Mouse (Mus musculus): ENCODE results near the gene Diexf.

Diexf gene

DNA sequence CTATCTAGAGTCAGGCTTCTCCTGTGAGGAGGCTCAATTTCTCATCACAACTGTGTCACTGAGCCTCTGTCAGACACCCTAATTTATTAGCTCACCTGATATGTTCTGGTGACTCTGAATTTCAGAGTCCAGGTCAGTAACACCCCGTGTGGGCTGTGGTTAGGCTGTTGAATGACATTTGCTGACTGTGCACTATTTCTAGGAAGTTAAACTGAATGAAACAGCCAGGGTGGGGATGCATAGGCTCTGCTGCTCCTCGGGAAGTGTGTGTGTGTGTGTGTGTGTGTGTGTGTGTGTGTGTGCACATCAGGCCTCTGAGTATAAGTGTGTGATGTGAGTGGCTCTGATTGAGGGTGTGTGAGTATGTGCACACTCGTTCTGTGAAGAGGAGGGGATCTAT, 8.6 kb upstream of the Diexf start:
- DNase-seq (ENCODE audit: low spot score), result no peak

GRCm38 (mm10) chr1:193138087-193138486, 8.0 kb upstream of the Diexf start:
- no peak for DNase-seq (ENCODE audit: low spot score)

DNA sequence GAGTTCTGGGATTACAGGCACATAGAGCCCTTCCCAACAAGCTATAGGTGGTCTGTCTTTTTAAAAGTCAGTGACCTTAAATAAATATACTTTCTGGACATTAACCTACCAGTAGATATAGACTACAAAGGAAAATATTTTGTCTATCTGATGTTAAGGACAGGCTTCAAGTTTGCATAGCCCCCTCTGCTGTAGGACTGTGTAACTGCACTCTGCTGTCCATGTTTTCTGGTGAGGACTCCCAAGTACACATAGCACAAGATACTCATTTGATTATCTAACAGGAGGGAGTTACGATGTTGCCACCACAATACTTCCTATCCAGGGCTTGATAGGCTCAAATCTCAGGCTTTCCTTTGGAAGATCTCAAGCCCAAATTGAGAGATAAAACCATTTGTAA, 3.7 kb upstream of the Diexf start:
- DNase-seq (ENCODE audit: low spot score), result no peak

DNA sequence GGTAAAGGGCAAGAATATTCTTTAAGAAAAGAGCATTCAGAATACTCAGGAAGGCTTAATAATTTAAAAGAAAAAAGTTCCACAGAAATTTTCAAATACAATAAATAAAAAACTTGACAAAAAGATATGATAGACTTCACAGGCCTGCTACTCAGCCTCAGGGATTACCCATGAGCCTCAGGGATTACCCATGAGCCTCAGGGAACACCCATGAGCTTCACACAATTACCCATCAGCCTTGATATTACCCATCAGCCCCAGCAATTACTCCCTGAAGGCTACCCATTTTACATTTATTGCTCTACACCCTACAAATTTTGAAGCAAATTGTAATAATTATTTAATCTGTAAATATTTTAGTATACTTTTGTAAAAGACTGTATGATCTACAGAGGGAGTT, 2.3 kb upstream of the Diexf start:
- DNase-seq (ENCODE audit: low spot score), result no peak

DNA sequence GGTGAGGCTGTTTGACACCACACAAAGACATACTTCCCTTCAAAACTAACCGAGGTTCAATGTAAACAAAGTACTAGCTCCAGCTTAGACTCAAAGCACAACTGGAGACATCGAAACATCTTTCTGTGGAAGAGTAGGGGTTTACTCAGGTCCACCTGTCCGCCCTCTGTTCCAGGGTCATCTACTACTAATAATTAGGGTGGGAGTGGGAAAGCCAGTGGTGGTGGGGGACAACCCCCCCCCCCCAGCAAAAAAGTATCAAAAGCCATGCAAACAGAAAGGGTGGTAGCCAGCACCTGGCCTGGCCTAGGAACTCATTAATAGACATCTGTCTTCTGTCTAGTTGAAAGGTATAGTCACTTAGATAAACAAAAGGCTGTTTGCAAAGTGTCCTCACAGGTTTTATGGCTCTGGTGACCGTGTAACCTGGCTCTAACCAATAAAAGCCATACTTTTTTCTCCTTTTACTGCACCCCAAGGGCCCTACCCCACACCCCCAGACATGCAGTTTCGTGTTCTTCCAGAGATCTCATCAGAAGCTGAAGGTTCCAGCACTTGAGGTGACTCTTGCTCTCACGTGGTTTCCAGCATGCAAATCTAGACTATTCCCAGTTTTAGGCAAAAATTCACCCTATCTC, 1.4 kb upstream of the Diexf start:
- DNase-seq (ENCODE audit: low spot score), result no peak

- no peak for DNase-seq (ENCODE audit: low spot score)
Measured at GRCm38 (mm10) chr1:193130839-193131238, 767 bp upstream of the Diexf start.

GRCm38 (mm10) chr1:193130456-193130825, 369 bp upstream of the Diexf start:
- DNase-seq (ENCODE audit: low spot score), result no peak

DNA sequence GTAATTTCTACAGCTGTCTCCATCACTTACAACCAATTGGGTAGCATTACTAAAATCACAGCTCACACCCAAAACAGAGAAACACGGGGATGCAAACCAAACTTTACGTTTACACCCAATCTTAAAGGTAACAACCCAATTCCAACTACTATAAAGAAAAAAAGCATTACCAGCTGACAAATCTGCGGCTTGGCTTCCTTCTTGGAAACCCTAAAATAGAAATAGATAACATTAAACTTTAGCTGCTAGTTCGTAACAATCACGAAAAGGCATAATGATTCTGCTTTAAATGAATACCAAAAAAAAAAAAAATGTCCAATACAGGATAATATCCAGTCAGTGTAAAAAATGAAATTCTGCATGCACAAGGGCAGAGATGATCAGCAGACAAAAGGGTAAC, 751 bp downstream of the Diexf start:
- DNase-seq (ENCODE audit: low spot score), result no peak

DNA sequence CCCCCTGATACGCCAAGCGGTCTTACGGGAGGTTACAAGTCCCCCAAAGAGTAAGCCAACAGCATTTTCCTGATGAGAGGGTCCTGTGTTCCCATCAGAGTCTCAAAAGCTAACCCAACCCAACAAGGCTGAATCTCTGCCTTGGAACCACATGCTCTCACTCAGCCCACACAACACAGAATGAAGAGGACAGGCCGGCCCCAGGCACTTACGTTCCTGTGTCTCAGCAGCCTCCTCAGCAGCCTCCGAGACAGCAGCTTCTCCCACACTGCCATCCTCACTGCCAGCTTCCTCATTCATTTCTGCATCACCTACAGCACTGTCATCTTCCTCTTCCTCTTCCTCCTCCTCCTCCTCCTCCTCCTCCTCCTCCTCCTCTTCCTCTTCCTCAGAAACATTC, 2.0 kb downstream of the Diexf start:
- no peak for DNase-seq (ENCODE audit: low spot score)

GRCm38 (mm10) chr1:193125835-193126234, 4.2 kb downstream of the Diexf start:
- no peak for DNase-seq (ENCODE audit: low spot score)

DNA sequence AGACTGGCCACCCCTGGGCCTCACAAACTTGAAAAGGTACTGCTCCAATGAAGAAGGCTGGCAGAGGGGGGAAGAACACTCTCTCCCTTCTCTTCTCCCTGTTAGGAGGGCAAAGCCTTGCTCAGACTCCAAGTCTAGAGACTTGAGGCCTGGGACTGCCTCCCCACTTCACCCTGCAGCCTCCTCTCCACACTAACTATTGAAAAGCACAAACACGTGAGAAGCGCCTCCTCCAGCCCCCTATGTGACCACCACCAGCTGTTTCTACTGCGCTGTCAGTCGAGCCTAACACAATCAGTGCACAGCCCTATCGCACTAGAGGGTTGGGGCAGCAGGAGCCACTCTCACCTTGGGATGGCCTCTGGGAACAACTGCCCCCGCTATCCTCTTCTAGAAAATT, 6.8 kb downstream of the Diexf start:
- no peak for DNase-seq (ENCODE audit: low spot score)

- DNase-seq (ENCODE audit: low spot score), result no peak
Measured at GRCm38 (mm10) chr1:193122793-193123192, 7.3 kb downstream of the Diexf start.

GRCm38 (mm10) chr1:193112093-193112492, 18.0 kb downstream of the Diexf start:
- DNase-seq (ENCODE audit: low spot score), result no peak

DNA sequence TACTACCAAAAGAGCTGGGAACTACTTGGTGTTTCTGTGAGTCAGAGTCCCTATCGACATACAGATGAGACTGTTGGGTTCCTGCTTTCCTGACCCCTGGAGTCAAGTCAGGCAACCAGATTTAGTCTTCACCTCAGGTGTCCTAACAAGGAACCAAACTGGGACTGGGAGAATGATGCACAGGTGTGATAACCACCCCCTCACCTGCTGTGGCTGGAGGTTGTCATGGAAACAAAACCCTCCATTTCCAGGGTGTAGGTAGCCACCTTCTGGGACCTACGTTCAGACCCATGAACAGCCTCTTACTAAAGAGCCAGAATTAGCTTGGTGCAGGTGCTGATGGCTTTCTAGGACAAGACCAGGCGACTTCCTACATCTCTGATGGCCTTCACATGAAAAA, 27.1 kb downstream of the Diexf start:
- DNase-seq (ENCODE audit: low spot score), result no peak

DNA sequence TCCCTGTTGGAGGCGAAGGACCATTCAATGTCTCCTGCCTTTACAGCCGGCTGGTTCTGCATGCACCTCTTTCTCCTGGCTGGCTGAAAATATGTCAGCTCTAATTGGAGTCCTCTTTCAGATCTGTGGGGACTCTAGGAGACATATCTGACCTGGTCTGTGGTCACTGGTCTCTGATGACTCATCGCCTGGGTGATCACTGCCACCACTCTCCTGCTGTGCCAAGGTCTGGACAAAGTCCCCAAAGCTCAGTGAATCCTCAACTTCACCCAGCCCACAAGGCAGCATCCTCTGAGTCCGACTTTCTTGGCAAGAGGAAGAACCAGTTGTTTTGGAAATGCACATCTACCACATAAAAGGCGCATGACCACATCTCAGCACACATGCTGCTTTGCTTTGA, 27.5 kb downstream of the Diexf start:
- DNase-seq (ENCODE audit: low spot score), result no peak

DNA sequence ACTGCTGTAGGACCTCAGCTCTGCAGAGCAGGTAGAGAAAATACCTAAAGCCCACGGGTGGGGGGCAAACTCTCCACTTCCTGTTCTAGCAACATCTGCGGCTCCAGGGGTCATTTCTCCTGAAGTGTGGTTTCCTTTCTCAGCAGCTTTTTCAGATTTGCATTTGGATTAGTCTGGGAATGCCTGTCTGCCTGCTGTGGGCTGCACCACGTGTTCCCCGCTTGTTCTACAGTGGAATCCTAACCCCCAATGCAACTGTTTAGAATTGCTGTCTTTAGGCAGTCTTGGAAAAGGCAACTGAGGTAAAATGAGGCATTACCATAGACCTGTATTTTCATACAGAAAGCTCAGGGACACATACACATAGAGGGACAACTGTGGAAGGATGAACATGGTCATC, 28.0 kb downstream of the Diexf start:
- no peak for DNase-seq (ENCODE audit: low spot score)

DNA sequence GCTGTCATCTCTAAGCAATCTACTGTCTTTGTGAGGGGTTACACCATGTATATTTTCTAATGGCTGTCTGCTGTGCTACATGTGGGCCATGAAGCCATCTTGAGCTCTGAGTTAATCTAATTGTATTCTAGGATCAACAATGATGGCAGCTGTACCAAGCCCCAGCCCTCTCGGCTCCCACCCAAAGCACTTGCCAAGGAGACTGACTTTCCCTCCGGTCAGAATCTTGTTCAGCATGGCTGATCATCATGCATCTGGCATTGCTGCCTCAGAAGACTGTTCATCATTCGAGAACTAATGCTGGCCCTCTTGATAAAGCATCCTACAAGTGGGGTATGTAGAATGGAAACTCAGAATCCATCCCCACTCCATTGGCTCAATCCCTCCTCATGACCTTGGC, 31.1 kb downstream of the Diexf start:
- DNase-seq (ENCODE audit: low spot score), result no peak

- no peak for DNase-seq (ENCODE audit: low spot score)
Measured at GRCm38 (mm10) chr1:193093596-193093995, 36.5 kb downstream of the Diexf start.

GRCm38 (mm10) chr1:193092771-193093170, 37.3 kb downstream of the Diexf start:
- no peak for DNase-seq (ENCODE audit: low spot score)

DNA sequence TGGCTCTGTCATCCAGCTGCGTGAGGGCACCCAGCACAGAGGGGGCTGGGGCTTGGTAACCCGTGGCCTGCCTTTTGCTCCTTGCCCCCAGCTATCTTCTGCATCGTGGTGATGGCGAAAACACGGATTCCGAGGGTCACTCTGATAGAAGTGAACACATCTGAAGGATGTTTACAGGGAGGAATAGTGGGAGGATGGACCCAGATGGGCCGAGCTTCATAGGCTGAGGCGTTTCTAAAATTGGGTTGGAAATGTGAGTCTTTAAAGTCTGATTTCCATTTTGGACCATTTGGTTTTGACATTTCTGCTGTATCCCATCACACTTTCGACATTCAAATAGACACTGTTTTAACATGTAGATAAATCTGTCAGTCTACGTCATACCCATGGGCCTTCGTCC, 39.2 kb downstream of the Diexf start:
- no peak for DNase-seq (ENCODE audit: low spot score)

- DNase-seq (ENCODE audit: low spot score), result no peak
Measured at GRCm38 (mm10) chr1:193090211-193090871, 39.7 kb downstream of the Diexf start.

GRCm38 (mm10) chr1:193089683-193090082, 40.4 kb downstream of the Diexf start:
- no peak for DNase-seq (ENCODE audit: low spot score)

- no peak for DNase-seq (ENCODE audit: low spot score)
Measured at GRCm38 (mm10) chr1:193089211-193089610, 40.9 kb downstream of the Diexf start.

GRCm38 (mm10) chr1:193086842-193087476, 43.1 kb downstream of the Diexf start:
- DNase-seq (ENCODE audit: low spot score), result peak; percentile 34

Data from testis, postnatal 14 days (tissue).